Mouse (Mus musculus) cerebral cortex, adult 2 months (tissue): Measurements from ENCODE around the gene Fyb.

Source experiments
- WGBS: fragments of 180-500 bp; shearing (Covaris S2); methylation state at CpG from one replicate; pipeline ENCODE4 v1.1.7; 2018; 5-methylcytosine and 5-hydroxymethylcytosine counted together

The Fyb gene

GRCm38 (mm10) chr15:6653046-6653445 is 130.4 kb downstream of the Fyb start:
- WGBS: 76% methylated on average over 4 of the region's 4 CpGs

- WGBS: 83% methylated on average over 4 of the region's 4 CpGs
These were observed 135.4 kb downstream of the Fyb start for GRCm38 (mm10) chr15:6658081-6658480.

- 58% methylated on average over 3 of the region's 3 CpGs for WGBS
These were observed 139.3 kb downstream of the Fyb start for GRCm38 (mm10) chr15:6661951-6662350.

GRCm38 (mm10) chr15:6663991-6664390 is 141.3 kb downstream of the Fyb start:
- 64% methylated on average over 7 of the region's 7 CpGs for WGBS

- 63% methylated on average over 5 of the region's 5 CpGs for WGBS
These were observed 143.4 kb downstream of the Fyb start for GRCm38 (mm10) chr15:6666072-6666471.

GRCm38 (mm10) chr15:6668793-6669437 is 146.3 kb downstream of the Fyb start:
- WGBS: 67% methylated on average over 14 of the region's 14 CpGs

- 69% methylated on average over 2 of the region's 2 CpGs for WGBS
These were observed 155.8 kb downstream of the Fyb start for GRCm38 (mm10) chr15:6678479-6678878.

GRCm38 (mm10) chr15:6702164-6702563 is 179.5 kb downstream of the Fyb start:
- WGBS: 70% methylated on average over 2 of the region's 2 CpGs

GRCm38 (mm10) chr15:6705351-6705901 is 182.8 kb downstream of the Fyb start:
- 82% methylated on average over 7 of the region's 7 CpGs for WGBS

- WGBS: under 1% methylated on average over 43 of the region's 43 CpGs
These were observed 184.9 kb downstream of the Fyb start for GRCm38 (mm10) chr15:6707551-6707935.

- WGBS: under 1% methylated on average over 76 of the region's 82 CpGs
These were observed 185.4 kb downstream of the Fyb start, which contains the start of gene Rictor for GRCm38 (mm10) chr15:6707936-6708525. Rictor (plus strand) TSS chr15:6708379.

- WGBS: under 1% methylated on average over 81 of the region's 89 CpGs
These were observed 186.1 kb downstream of the Fyb start for GRCm38 (mm10) chr15:6708526-6709441.

GRCm38 (mm10) chr15:6709618-6710017 is 187.0 kb downstream of the Fyb start:
- 13% methylated on average over 8 of the region's 8 CpGs for WGBS

GRCm38 (mm10) chr15:6710341-6710740 is 187.7 kb downstream of the Fyb start:
- 50% methylated on average over 7 of the region's 7 CpGs for WGBS

- WGBS: 87% methylated on average over 7 of the region's 7 CpGs
These were observed 188.6 kb downstream of the Fyb start for GRCm38 (mm10) chr15:6711226-6711625.
